Mouse (Mus musculus): ENCODE data around the gene Trim10. TPM values are rescaled to one million over a fixed set of nuclear protein-coding genes. Genes with fewer than 3 reads are reported as not detected.
A peak's percentile ranks its signal among the peaks of the same experiment; 100 is the strongest.

Trim10 gene
- under 1 TPM in 1 of 2 experiments, not detected in 1; 0.28 TPM for polyA plus RNA-seq (2017; shearing (Covaris generic))

DNA sequence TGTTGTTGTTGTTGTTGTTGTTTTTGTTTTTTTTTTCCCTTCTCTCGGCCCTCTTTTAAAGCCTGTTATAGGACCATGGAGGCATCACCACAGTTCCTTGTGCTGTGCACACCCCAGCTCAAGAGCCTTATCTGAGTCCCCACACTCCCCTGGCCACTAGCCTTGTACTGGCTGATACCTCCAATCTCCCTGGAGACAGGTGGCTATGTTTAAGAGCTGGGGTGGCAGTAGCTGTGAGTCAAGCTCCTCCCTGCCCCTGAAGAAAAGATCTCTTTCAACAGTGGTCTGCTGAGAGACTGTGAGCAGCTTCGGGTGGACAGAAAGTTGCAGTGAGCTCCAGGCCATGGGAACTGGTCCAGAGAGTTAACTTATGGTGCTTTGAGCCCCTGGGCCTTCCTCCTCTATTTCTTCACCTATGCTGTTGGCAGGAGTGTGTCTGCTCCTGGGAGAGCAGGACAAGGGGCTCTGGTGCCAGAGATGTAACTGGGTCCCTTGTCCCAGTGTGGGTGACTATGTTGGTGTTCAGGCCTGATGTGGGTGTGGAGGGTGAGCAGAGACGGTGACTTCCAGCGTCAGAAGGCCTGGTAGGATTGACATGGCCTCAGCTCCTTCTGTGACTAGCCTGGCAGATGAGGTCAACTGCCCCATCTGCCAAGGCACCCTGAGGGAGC, at the start of gene Trim10:
Gene Trim10, plus strand, starts transcription at position 291 of the 671 bp plus-strand sequence.
- no peak for ATAC-seq

DNA sequence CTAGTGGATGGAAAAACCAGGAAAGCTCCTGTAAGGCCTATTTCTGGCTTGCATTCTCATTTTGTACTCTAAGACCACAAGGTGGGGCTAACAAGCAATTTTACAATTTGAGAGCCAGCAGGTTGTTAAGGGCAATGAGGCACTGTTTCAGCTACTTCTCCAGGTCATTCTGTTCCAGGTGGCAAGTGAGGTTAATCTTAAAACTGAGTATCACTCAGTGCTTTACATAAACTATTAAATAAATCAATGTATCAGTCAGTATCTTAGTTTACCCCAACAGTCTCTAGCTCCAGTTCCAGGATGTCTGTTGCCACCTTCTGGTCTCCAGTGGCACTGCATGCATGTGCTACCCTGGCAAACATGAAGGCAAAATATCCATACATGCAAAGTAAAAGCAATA, 45.4 kb upstream of the Trim10 start:
- peak; percentile 71 for ATAC-seq

DNA sequence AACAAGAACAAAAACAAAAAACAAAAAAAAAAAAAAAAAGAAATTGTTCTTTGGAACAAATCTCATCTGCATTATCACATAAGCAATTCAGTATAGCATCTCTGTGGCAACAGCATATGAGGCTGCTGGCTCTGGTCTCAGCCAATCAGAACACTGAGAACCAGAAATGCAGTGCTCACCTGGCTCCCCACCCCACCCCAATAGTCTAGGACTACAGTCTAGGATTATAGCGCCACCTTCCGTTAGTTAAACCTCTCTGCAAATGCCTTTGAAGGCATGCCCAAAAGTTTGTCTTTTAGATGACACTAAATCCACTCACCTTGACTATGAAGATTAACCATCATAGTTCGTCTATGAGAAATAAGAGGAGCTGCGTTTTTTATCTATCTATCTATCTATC, 43.8 kb upstream of the Trim10 start:
- peak; percentile 72 for ATAC-seq

DNA sequence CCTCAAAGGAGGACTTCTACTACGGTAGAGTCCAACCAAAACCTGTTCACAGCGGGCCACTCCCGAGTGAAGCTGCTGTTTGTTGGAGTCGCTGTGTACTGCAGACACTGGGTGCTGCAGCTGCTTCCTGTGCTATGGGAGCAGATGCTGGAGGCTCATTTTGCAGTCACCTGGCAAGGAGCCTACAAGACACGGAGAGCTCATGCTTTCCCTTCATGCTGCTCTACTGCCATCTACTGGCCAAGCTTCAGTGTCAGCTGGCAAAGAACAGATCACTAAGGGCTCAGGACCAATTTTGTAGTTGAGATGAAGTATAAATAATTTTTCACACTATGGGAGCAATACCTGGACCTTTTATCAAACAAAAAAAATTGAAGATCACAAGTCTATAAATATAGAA, 43.4 kb upstream of the Trim10 start:
- ATAC-seq: peak; percentile 80

DNA sequence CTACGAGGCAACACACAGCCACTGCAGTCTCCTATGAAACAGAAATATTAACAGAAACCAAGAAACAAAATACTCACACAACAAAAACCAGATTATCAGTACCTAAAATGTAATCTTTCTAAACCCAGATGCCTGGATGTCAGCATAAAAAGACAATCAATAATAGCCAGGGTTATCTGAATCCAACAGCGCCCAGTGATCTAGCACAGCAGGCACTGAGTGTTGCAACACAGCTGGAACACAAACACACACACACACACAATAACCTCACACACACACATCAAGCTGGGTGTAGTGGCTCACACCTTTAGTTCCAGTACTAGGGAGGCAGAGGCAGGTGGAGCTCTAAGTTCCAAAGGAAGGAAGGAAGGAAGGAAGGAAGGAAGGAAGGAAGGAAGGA, 40.9 kb upstream of the Trim10 start:
- no peak for ATAC-seq

DNA sequence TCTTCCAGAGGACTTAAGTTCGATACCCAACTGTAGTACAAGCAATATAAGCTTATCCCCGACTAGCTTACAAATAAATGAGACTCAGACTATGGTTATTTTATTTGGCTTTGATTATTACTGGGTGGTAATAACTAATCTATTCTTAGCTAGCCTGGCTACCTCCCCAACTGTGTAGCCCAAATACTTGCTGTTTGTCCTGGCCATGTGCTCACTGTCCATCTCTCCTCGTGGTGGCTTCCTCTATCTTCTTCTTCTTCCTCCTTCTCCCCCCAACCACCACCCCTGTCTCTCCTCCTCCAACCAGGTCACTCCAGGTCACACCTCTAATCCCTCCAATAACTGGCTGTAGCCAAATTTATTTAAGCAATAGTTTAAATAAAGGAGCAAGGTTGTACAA, 38.9 kb upstream of the Trim10 start:
- ATAC-seq: no peak

DNA sequence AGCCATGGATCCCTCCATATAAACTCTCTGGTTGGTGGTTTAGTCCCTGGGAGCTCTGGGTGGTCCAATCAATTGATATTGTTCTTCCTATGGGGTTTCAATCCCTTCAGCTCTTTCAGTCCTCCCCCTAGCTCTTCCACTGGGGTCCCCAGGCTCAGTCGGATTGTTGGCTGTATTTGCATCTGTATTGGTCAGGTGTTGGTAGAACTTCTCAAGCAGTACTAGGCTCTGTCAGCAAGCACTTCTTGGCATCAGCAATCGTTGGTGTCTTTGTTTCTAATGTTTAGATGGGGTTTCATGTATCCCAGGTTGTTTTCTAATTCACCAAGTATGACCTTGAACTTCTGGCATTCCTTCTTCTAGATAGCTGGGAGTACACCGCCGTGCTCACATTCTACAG, 36.7 kb upstream of the Trim10 start:
- no peak for ATAC-seq

DNA sequence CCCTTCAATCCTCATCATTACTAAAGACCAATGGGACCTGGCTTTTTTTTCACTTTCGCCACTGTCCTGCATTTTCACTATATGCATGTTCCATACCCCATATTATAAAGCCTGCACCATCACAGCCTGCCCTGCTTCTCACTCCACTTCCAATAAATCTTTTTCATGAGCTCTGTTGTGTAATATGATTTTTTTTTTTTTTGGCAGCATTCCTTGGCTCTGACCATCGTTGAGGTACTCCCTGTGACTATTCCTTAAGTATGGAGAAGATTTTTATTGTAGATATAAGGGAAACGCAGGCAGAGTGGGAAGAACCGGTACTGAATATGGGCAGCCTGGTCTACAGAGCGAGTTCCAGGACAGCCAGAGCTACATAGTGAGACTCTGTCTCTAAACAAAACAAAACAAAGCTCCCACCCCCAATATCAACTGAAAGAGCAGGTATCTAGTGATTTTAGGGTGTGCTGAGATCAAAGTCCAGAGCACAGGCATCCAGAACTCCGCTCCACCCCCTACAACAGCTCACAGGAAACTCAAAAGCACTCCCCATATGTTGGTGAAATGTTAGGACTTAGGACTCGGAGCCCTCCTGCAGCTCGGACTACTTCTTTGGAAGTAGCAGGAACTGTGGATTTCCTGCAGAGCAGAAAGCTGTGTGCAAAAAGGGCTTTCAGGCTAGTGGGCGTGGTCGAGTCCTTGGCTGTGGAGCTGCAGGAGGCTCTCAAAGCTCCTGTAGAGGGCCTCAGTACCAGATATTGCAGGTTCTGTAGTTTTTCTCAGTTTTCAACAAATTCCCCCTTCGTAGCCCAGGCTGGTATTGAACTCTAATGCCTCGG, 33.6 kb upstream of the Trim10 start:
- peak; percentile 42 for ATAC-seq

DNA sequence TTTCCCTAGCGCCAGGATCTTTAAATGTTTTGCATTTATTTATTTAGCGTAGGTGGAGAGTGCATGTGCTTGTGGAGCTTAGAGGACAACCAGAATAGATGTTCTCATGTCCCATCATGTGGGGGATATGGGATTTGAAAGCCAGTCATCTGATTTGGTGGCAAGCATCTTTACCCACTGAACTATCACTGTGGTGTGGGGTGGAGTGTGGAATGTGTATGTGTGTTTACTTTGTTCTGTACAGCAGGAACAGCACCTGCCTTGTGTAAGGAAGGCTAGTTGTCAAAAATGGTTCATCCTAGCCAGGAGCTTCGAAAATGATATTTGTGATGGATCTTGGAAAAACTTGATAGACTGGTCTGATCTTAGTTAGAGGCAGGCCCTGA, 33.0 kb upstream of the Trim10 start:
- peak; percentile 7 for ATAC-seq

DNA sequence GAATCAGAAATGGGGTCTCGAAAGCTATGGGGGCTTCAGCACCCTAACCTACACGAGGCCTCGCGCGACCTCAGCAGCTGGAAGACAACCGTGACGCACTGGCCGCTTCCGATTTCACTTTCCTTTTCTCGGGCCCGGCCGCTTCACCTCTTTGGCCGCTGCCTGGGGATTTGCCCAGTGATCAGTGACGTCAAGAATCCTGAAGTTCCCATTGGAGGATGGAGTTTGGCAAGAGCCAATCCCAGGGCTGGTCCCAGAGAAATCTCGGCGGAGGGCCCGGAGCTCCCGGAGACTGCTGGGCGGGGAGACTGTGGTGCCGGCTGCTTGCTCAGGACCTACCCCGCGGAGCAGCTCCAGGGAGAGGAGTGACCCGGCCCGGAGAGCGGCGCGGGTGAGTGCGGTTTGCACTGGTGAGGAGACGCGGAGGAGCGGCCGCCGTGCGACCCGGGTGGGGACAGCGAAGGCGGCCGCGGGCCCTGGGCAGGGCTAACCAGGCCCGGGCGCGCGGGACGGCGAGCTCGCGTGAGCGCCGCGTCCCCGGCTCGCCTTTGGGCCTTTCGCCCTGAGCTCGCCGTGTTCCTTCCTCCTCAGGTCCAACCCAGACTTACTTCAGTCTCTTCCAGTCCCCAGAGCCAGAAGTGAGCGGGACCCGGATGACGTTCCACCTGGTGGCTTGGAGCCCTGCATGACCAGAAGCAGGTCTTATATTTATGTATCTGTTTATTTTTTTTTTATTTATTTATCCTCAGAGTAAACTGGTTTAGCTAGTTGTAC, 32.3 kb upstream of the Trim10 start, which contains the start of gene Trim26:
Gene Trim26, plus strand, starts transcription at position 261 of the 774 bp plus-strand sequence.
- peak; percentile 95 for ATAC-seq

DNA sequence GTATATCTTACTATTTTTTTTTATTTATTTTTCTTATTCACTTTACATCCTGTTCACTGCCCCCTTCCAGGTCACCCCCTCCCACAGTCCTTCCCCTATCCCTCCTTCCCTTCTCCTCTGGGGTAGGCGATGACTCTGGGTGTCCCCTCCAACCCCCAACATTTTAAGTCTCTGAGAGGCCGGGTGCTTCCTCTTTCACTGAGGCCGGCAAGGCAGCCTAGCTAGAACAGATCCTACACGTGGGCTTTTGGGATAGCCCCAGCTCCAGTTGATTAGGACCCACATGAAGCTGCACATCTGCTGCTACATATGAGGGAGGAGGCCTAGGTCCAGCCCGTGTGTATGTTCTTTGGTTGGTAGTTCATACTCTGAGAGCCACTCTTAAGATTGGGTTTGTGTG, 30.4 kb upstream of the Trim10 start:
- ATAC-seq: no peak

DNA sequence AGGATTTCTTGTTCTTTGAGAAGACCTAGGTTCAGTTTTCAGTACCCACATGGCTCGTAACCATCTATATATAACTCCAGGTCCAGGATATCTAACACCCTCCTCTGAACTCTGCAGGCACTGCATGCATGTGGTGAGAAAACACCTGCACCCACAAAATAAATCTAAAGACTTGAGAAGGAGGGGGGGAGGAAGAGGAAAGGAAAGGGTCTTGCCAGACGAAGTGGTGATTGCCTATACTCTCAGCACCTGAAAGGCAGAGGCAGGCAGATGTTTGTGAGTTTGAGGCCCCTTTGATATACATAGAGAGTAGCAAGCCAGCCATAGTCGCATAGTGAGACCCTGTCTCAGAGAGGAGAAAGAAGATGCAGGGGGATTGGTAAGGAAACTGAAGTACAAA, 29.4 kb upstream of the Trim10 start:
- ATAC-seq: no peak

DNA sequence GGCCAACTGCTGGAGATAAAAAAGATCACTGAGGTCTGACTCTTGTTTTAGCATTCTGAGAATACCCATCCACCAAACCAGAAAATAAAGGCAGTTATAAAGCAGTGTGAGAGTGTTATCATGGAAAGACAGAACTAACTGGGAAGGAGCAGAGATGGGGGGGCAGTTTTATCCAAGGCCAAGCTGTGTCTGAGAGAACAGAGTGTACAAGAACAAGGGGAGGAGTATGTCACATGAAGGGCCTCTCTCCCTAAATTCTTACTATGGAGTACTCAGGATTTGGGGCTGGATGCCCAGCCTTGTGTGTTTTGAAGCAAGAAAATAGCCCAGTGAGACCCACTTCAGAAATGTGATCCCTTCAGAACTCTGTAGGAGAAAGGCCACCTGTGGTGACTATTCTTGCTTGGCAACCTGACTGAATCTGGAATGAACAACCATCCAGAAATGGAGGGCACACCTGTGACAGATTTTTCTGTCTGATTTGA, 28.4 kb upstream of the Trim10 start:
- ATAC-seq: no peak

DNA sequence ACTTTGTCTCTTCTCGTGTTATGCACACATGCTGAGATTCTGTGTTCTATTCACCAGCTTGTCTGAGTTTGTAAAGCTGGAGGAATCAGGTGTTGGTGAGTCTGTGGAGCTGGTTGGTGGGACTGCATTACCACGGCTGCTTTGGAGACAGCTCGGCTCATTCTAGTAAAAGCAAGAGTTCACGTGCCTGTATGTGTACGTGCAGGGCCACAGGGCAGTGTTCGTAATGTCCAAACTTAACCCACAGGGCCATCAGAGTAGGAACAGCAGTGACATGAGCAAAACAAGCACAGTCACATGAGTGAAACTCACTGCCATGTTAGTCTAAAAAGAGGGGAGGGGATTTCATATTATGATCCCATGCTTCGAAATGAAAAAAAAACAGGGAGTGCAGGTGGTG, 25.7 kb upstream of the Trim10 start:
- no peak for ATAC-seq

DNA sequence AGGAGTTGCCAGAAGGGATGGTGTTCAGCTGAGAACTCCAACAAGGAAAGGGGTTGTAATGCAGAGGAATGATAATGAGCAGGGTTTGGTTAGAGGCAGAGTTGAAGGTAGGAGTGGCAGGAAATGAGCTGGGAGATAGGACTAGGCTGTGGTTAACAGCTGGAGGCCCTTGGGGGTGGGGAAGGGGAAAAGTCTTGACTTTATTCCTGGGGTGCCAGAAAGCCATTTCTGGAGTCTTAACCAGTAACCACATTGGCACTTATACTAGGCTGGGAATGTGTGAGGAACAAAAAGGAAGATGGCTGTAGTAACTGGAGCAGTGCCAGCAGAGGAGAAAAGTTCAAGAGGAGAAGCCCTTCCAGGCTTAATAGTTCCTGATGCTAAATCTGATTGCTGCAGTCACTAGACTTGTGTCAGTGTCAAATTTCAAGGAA, 25.1 kb upstream of the Trim10 start:
- ATAC-seq: peak; percentile 69

DNA sequence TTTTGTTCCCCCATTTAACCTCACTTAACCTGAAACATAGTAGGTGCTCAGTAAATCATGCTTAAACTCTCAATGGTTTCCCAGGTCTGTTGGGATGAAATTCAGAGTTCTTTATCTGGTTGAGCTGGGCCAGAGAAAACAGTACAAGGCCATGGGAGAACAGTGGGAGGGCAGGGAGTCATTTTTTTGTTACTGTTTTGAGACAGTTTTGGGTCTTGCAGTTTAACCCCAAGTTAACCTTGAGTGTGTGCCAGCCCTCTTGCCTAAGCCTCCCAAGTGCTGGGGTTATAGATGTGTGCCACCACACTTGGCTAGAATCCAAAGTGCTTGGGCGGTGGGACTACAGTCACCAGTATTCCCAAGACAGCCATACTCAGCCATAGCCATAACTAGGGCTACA, 24.6 kb upstream of the Trim10 start:
- ATAC-seq: no peak

DNA sequence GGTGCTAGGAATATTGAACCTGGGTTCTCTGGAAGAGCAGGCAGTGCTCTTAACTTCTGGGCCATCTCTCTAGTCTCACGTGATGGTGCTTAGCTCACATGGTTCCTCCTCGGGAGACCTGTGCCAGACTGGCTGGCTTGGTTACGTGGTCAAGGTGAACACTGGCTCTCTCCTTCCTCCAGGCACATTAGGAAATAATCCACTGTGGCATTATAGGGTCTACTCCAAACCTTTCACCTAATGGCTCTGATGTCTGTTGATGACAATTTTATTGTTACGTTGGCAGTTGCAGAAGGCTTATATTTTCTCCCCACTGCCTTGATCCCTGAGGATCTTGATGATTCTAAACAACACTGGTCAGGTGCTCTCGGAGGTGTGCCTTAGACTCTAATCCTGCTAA, 20.5 kb upstream of the Trim10 start:
- no peak for ATAC-seq

DNA sequence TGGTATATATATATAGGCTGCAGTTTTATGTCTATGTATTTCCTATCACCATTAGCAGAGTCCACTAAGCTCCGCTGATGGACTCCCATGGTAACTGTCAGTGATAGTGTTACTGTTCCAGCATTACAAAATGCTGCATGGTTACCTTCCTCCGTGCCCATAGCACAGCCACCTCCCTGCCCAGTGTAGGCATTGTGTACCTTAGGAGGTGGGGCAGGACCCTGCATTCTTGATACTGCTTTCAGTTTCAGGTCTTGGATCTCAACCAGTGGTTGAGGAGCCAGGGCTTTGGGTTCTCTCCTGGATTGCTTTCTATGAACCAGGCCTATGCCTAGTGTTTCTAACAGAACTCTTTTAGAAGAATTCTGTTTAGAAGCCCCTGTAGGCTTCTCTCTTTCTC, 19.4 kb upstream of the Trim10 start:
- ATAC-seq: no peak

DNA sequence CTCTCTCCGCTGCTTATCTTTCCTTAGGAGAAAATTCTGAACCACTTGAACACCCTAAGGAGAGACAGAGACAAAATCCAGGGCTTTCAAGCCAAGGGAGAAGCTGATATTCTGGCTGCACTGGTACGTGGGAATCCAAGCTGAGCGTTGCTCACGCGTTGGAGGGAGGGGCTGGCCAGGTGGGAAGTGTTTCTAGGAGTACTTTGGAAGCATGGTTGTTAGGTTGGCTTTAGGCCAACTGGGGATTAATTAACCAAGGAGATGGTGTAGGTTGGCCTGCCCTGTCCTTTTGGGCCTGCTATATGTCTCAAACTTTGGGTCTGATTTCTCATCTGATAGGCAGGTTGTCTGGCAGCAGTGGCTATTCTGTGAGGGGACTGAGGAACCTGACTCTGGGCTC, 18.2 kb upstream of the Trim10 start:
- no peak for ATAC-seq

DNA sequence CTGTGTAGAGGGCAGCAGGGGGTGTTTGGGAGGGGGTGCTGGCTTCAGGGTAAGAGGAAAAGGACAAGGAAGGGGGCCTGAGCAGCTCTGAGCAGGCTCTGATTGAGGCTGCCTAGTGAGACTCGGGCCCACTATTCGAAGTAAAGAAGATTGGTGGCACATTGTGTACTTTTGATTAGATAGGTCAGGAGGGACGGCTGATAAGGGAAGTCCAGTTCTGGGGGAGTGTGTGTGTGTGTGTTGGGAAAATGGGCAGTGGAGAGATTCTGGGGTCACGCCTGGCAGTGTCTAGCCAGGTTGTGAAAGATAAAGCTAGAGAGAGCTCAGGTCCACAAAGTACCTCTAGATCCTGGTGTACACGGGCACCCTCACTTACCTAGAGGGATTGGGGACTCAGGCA, 17.7 kb upstream of the Trim10 start:
- no peak for ATAC-seq

DNA sequence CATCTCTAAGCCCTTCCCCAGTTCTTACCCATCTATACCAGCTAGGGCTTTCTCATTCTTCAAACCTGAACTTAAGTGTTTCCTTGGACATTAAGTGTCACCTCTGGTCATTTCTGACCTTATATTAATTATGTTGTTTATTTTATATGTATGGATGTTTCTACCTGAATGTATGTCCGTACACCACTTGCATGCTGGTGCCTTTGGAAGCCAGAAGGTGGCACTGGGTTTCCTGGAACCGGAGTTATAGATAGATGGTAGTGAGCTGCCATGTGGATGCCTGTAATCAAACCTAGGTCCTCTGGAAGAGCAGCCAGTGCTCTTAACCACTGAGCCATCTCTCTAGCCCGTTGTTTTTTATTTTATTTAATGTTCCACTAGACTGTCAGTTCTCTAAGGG, 13.9 kb upstream of the Trim10 start:
- ATAC-seq: no peak

DNA sequence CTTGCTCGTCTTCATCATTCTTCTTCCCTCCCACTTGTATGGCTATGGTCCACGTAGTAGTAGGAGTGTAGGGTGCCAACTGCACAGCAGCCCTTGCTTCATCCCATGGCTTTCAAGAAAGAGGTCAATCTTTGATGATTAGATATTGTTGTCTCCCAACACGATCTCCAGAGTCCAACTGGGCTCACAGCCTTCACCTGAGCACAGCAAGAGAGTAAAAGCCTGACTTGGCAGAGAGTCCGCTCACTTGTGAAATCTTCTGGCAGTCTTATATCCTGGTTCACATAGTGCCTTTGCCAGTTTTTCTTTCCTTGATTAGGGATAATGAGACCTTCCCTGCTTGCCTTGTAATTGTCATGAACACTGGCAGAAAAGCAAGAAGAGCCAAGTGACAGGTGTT, 13.1 kb upstream of the Trim10 start:
- no peak for ATAC-seq

DNA sequence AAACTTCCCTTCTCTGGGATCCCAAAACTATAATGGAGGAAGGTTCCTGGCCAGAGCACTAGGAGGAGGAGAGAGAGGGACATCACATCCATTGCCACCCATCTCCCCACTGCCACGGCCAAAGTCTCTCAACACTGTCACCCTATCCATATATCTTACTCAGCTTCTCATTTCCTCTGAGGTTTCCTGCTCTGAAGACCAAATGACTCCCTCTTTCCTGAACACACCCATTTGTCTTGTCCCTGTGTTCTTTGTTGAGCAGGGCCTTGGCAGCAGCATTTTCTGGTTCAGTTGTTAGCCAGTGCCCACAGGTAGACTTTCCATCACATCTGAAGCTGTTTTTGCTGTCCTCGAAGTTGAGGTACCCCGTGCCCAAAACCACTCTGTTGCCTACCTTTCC, 11.2 kb upstream of the Trim10 start:
- ATAC-seq: no peak
